Mouse (Mus musculus) WW6 (cell line): ENCODE data around the gene Fam98b.

Source experiments
- DNase-seq: peaks from one replicate; pipeline ENCODE4 v3.0.0-alpha.2; 2013; ENCODE audit warnings: low read depth, low spot score

Gene Fam98b

GRCm38 (mm10) chr2:117249255-117250000, at the start of gene Fam98b:
TSS of gene Fam98b (plus strand) at chr2:117249739.
- DNase-seq: peak; percentile 81

- DNase-seq: no peak
These were observed 48.6 kb upstream of the Fam98b start for GRCm38 (mm10) chr2:117200869-117201338.

- DNase-seq: no peak
These were observed 46.2 kb upstream of the Fam98b start for GRCm38 (mm10) chr2:117203350-117203749.

GRCm38 (mm10) chr2:117204534-117204933, 45.0 kb upstream of the Fam98b start:
- no peak for DNase-seq

- no peak for DNase-seq
These were observed 44.5 kb upstream of the Fam98b start for GRCm38 (mm10) chr2:117205066-117205465.

- DNase-seq: peak; percentile 36
These were observed 39.0 kb upstream of the Fam98b start for GRCm38 (mm10) chr2:117210416-117211085.

GRCm38 (mm10) chr2:117216152-117216551, 33.4 kb upstream of the Fam98b start:
- no peak for DNase-seq

- no peak for DNase-seq
These were observed 31.8 kb upstream of the Fam98b start for GRCm38 (mm10) chr2:117217695-117218216.

GRCm38 (mm10) chr2:117219536-117219935, 30.0 kb upstream of the Fam98b start:
- no peak for DNase-seq

GRCm38 (mm10) chr2:117222651-117223050, 26.9 kb upstream of the Fam98b start:
- no peak for DNase-seq

GRCm38 (mm10) chr2:117228601-117229125, 20.9 kb upstream of the Fam98b start:
- no peak for DNase-seq

GRCm38 (mm10) chr2:117230261-117230660, 19.3 kb upstream of the Fam98b start:
- no peak for DNase-seq

GRCm38 (mm10) chr2:117231257-117231656, 18.3 kb upstream of the Fam98b start:
- DNase-seq: peak; percentile 49

GRCm38 (mm10) chr2:117241953-117242352, 7.6 kb upstream of the Fam98b start:
- no peak for DNase-seq

GRCm38 (mm10) chr2:117250001-117250510, 517 bp downstream of the Fam98b start:
- no peak for DNase-seq

- DNase-seq: no peak
These were observed 5.9 kb downstream of the Fam98b start for GRCm38 (mm10) chr2:117255415-117255814.

GRCm38 (mm10) chr2:117257617-117258016, 8.1 kb downstream of the Fam98b start:
- DNase-seq: no peak

- no peak for DNase-seq
These were observed 12.6 kb downstream of the Fam98b start for GRCm38 (mm10) chr2:117262184-117262583.

- no peak for DNase-seq
These were observed 14.4 kb downstream of the Fam98b start for GRCm38 (mm10) chr2:117263786-117264408.

- DNase-seq: no peak
These were observed 38.8 kb downstream of the Fam98b start for GRCm38 (mm10) chr2:117288291-117288690.

- no peak for DNase-seq
These were observed 50.3 kb downstream of the Fam98b start for GRCm38 (mm10) chr2:117299596-117300448.
